Mouse (Mus musculus) kidney, postnatal 10 days (tissue): ENCODE measurements around the gene Dnmt3c.
A peak's percentile ranks its signal among the peaks of the same experiment; 100 is the strongest.

Experiments
- DNase-seq: peaks from one replicate; pipeline ENCODE4 v3.0.0; 2021; ENCODE audit warnings: mixed read lengths

Dnmt3c gene

DNA sequence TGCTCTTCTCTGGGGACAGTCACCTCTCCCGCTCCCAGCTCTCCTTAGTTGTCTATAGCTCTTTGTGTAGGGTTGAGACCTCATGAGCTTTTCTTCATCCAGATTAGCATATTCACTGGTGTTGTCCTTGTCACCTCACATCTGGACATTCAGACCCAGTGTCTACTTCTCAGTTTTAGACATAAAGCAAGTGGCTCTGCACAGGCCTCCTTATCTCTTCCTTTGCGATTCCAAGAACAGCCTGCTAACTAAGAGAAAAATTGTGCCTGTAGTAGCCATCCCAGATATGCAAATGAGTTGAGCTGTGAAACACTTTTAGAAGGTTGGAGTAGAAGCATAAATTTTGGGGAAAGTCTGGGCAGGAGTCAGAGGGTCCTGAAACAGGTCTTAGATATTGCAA, 28.0 kb downstream of the Dnmt3c start:
- no peak for DNase-seq

GRCm38 (mm10) chr2:153724871-153725270, 28.4 kb downstream of the Dnmt3c start:
- DNase-seq: no peak

- DNase-seq: no peak
Observed at GRCm38 (mm10) chr2:153725291-153725690, 28.8 kb downstream of the Dnmt3c start.

GRCm38 (mm10) chr2:153734033-153734432, 37.6 kb downstream of the Dnmt3c start:
- no peak for DNase-seq

GRCm38 (mm10) chr2:153740500-153741436, 44.3 kb downstream of the Dnmt3c start, which contains the start of gene Mapre1:
Gene Mapre1 (plus strand): TSS chr2:153741274.
- DNase-seq: peak; percentile 100

DNA sequence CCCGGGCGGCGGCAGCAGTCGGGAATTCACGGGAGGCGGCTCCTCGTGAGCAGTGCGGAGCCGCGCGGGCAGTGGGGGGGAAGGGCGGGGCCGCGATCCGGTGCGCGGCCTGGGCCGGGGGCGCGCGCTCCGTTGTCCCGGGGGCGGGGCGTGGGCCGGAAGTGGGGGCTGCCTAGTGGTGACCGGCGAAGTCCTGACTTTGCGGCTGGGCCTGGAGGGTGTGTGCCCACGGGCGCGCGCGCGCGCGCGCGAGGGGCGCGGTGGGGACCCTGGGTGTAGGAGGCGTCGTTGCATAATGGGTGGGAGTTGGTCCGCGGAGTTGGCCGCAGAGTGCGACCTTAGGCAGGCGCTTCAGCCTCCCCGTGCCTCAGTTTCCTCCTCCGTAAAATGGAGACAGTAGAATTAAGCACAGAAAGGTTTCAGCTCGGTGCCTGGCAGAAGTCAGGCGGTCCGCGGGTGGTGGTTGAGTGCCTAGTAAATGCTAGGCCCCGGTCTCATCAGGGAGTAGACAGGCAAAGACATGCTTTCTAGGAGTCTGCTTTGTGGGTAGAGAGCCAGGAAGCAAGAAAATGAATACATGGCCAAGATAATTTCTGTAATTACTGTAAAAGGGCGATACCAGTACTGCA, 45.1 kb downstream of the Dnmt3c start:
- DNase-seq: peak; percentile 92

DNA sequence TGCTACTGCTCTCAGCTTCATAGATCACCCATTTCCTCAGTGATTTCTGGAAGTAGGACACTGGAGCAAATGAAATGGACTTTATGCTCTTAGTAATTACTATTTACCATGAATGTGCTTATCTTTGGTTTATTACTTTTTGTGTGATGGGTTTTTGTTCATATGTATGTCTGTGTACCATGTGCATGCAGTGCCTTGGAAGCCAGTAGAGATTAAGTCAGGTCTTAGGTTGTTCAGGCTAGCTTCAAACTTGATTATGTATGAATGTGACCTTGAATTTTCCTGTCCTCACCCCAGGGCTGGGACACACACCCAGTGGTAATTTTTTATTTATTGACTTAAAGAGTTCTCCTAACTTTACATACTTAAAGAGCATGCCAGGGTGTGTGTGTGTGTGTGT, 51.5 kb downstream of the Dnmt3c start:
- DNase-seq: no peak

GRCm38 (mm10) chr2:153750363-153750762, 53.9 kb downstream of the Dnmt3c start:
- DNase-seq: peak; percentile 17

DNA sequence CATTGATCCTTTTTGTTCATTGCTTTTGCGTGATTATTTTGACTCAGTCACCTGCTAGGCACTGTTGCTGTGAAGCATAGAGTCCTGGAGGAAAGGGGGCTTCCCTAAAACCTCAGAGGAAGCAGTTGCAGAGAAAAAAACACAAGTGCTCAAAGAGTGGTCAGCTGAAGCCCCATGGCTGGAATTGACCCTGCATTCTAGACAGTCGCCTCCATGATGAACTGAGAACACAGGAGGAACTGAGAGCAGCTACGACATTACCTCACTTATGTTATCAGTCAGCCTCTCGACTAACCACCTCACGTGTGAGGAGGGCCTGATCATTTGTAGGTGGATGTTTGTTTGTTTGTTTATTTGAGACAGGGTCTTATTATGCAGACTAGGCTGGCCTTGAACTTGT, 65.7 kb downstream of the Dnmt3c start:
- DNase-seq: no peak

- no peak for DNase-seq
Observed at GRCm38 (mm10) chr2:153767484-153767883, 71.0 kb downstream of the Dnmt3c start.

GRCm38 (mm10) chr2:153768881-153769280, 72.4 kb downstream of the Dnmt3c start:
- DNase-seq: no peak

- no peak for DNase-seq
Observed at GRCm38 (mm10) chr2:153772950-153773349, 76.5 kb downstream of the Dnmt3c start.

DNA sequence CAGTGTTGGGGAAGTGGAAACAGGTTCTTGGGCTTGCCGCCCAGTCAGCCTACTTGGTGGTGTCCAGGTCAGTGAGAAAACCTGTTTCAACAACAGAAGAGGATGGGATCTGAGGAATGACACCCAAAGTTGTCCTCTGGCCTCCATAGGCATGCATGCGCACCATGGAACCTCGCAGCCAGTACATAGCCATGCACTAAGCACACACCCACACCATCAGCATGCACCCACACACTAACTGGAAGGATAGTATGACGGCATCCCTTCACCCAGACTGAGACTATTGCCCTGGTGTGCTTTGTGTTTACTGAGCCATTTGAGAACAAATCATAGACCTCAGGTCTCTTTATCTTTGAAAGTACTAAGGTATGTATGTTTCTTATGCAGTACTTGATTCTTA, 79.0 kb downstream of the Dnmt3c start:
- no peak for DNase-seq

DNA sequence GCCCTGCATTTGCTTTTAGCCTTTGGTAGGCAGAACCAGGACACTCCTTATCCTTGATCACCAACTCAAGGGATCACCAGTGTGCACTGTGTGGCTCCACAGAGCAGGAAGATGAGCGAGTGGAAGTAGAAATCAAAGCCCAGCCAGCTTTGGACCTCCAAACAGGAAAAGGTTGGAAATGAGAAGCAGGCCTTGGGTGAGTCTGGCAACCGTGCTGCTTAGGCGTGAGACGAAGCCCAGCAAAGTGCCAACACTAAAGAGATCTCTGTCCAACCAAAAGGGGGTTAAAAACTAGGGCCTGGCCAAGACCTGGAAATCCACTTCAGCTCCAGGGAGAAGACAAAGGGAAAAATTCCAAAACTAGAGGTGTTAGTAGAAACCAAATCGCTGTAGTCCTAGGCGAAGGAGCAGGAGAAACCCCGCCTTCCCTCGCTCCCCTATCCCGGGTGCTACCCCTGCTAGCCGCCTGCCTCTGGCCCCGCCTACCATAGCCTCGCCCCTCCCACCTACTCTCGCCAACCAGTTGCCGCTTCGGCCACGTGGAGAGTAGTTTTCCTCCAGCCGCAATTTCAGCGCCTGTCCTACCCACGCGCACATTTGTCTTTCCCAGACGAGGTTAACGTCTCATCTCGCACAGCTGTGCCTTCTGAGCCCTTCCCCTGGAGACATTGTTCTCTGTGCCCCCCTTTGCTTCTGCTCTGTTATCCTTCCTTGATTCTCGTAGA, 82.3 kb downstream of the Dnmt3c start:
- DNase-seq: peak; percentile 89
